Mouse (Mus musculus) cortical plate, adult 2 months (tissue): ENCODE results near the gene Polrmt.

Experiments used
- CTCF ChIP-seq: fragments of 200-500 bp; IDR thresholded peaks from 2 replicates; pipeline ENCODE4 v1.5.1; 2011; ENCODE audit warnings: mild to moderate bottlenecking, control low read depth, low read length; ENCODE audit not compliant: insufficient read depth; ENCODE audit errors: extremely low read depth
- POLR2A ChIP-seq: fragments of 200-500 bp; IDR thresholded peaks from 2 replicates; pipeline ENCODE4 v1.6.1; 2011; ENCODE audit warnings: mild to moderate bottlenecking, low read length, control low read depth; ENCODE audit not compliant: insufficient read depth; ENCODE audit errors: extremely low read depth

GRCm38 (mm10) chr10:79743650-79744365 lies 2.6 kb downstream of the Polrmt start:
- TF ChIP-seq CTCF (no peak), POLR2A (no peak)
